Mouse (Mus musculus): ENCODE results near the gene Coa6. TPM values are rescaled to one million over a fixed set of nuclear protein-coding genes. Genes with fewer than 3 reads are reported as not detected.
A peak's percentile ranks its signal among the peaks of the same experiment; 100 is the strongest.
"Not testable (repeated sequence)": the region's sequence is repeated elsewhere in the genome, so short reads cannot be mapped to it uniquely, and the experiment has no call there.

The Coa6 gene
- total RNA-seq (2021), result 10 to 100 TPM; 25.2 to 28.6 TPM
- long read RNA-seq, experiment 1, transcript Coa6-201 (2 exons, 747 nt), result major isoform, 19 of 19 reads
- long read RNA-seq, experiment 1, partial matches to known transcripts, result 0 of 19 reads
- long read RNA-seq, experiment 1, other reads (novel, unspliced or antisense), result 0 of 19 reads
- long read RNA-seq, experiment 2, transcript Coa6-201 (2 exons, 747 nt), result major isoform, 17 of 17 reads
- long read RNA-seq, experiment 2, partial matches to known transcripts, result 0 of 17 reads
- long read RNA-seq, experiment 2, other reads (novel, unspliced or antisense), result 0 of 17 reads

GRCm38 (mm10) chr8:126422174-126422919, at the start of gene Coa6:
Gene Coa6, plus strand, starts transcription at chr8:126422515.
- DNase-seq (ENCODE audit: low spot score in 2 of 2), result peak; percentile 98 to 99

DNA sequence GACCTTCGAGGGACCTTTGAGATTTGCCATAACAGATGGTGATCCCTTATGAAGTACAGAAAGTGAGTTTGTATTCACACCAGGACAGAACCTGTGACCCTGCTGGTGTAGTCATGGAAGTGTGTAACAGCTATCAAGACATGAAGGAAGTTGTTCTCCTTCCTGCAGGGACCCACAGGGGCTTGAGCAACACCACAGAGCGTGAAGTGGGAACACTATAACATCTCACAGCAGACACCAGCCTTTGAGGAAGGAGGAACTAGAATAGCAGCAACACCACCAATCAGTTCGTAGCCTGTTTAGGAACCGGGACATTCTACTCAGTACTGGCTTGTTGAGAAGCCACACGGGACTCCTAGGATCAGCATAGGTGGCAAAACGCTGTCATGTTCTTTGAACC, 42.7 kb upstream of the Coa6 start:
- DNase-seq (ENCODE audit: low spot score in 2 of 2), result no peak

DNA sequence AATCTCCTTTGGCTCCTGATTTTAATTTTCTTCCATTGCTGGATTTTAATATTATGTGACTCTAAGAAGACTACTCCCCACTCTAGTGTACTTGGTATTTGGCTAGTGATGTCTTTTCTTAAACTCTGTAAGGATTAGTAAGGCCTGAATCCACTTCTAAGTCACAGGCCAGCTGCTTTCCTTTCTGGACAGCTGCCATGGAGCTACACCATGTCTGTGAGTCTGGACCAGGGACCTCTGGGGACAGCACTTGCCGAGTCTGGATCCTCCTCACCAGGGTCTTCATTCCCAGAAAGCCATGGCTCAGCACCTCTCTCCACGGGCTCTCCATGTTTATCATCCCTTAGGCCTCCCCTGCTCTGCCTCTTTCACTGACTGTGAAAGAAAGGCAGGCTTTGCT, 42.2 kb upstream of the Coa6 start:
- DNase-seq (ENCODE audit: low spot score in 2 of 2), result no peak

- no peak for DNase-seq (ENCODE audit: low spot score in 2 of 2)
Observed at GRCm38 (mm10) chr8:126381299-126381698, 41.0 kb upstream of the Coa6 start.

- no peak for DNase-seq (ENCODE audit: low spot score in 2 of 2)
Observed at GRCm38 (mm10) chr8:126382216-126382615, 40.1 kb upstream of the Coa6 start.

GRCm38 (mm10) chr8:126382749-126383148, 39.6 kb upstream of the Coa6 start:
- DNase-seq (ENCODE audit: low spot score in 2 of 2), result peak; percentile 24 to 49

GRCm38 (mm10) chr8:126387566-126387965, 34.7 kb upstream of the Coa6 start:
- DNase-seq (ENCODE audit: low spot score in 2 of 2), result no peak

DNA sequence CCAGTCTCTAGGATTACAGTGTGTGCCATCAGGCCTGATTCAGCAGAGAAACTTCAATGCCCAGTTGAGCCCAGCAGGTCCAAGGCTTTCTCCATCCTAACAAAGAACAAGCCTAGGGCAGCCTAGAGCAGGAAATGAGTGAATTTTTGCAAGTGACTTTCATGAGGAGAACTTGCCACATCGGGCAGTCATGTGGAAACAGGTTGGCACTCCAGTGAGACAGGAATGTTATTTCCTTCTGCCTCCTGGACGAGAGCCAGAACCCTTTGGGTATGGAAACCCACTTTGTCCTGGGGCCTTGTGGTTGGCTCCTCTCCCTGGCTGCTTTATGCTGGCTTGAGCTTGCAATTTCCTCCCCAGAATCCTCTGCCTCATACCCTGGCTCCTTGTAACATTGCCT, 30.8 kb upstream of the Coa6 start:
- DNase-seq (ENCODE audit: low spot score in 2 of 2), result no peak

GRCm38 (mm10) chr8:126395386-126395785, 26.9 kb upstream of the Coa6 start:
- DNase-seq (ENCODE audit: low spot score in 2 of 2), result no peak

- DNase-seq (ENCODE audit: low spot score in 2 of 2), result no peak
Observed at GRCm38 (mm10) chr8:126395917-126396316, 26.4 kb upstream of the Coa6 start.

GRCm38 (mm10) chr8:126398349-126398748, 24.0 kb upstream of the Coa6 start:
- DNase-seq (ENCODE audit: low spot score in 2 of 2), result no peak

DNA sequence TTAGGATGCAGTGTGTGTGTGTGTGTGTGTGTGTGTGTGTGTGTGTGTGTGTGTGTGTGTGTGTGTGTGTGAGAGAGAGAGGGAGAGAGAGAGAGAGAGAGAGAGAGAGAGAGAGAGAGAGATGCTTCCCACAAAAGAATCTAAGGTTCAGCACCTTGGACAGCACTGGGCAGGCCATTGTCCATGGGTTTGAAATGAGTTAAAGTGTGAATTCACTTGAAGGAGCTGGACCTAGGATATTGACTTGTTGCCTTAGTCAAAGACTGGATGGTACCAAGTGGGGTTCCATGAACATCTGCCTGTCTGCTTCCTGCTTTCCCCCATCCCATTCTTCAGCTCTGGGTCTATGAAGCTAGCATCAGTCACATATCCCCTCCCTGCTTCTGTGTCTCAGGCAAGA, 17.8 kb upstream of the Coa6 start:
- DNase-seq (ENCODE audit: low spot score in 2 of 2), result not testable (repeated sequence)

DNA sequence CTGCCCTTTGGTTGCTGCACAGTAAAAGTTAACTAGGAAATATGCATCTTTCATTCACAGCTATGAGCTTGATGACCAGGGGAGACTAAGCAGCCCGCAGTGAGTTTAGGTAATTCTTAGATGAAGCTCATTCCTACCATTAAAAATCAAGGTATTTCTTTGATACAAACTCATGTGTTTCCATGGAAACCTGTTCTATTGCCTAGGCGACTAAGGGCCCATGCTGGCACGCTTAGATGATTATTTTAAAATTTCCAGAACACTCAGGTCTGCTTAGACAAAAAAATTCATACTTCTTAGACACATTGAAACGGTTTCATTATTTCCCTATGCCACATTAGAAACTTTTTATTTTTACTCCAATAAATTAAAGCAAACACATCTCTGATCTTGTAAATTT, 17.3 kb upstream of the Coa6 start:
- no peak for DNase-seq (ENCODE audit: low spot score in 2 of 2)

DNA sequence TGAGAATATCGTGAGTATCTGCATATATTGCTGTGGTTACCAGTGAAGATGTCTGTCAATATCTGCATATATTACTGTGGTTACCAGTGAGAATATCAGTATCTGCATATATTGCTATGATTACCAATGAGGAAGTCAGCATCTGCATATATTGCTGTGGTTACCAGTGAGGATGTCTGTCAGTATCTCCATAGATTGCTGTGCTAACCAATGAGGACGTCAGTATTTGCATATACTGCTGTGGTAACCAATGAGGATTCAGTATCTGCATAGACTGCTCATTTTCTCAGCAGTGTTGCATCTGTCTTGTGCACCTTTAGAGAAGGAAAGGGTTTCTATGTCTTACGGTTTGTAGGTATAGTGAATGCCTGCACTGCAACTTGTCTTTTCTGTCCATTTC, 1.5 kb upstream of the Coa6 start:
- no peak for DNase-seq (ENCODE audit: low spot score in 2 of 2)

GRCm38 (mm10) chr8:126422920-126423300, 595 bp downstream of the Coa6 start:
- peak in 1 of 2 experiments; percentile 25 for DNase-seq (ENCODE audit: low spot score in 2 of 2)

- DNase-seq (ENCODE audit: low spot score in 2 of 2), result no peak
Observed at GRCm38 (mm10) chr8:126424163-126424562, 1.8 kb downstream of the Coa6 start.

GRCm38 (mm10) chr8:126424946-126425345, 2.6 kb downstream of the Coa6 start:
- DNase-seq (ENCODE audit: low spot score in 2 of 2), result no peak

GRCm38 (mm10) chr8:126429635-126430034, 7.3 kb downstream of the Coa6 start:
- peak in 1 of 2 experiments; percentile 52 for DNase-seq (ENCODE audit: low spot score in 2 of 2)

DNA sequence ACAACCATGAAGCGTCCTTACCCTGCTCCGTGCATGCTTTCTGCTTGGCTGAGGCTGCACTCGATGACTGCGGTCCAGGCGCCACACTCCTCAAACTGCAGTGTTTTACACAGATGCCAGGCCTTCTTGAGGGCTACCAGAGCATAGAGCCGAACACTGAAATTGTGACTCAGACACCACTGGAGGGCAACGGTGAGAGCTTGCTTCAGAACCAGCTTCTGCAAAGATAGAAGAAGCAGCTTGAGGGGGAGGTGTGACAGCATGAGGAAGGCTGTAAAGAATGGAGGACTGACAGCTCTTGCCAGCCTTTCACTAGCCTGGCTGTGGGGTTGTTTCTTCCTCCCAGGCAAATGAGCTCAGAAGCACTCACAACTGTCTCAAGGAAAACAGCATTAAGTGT, 11.5 kb downstream of the Coa6 start:
- peak; percentile 57 to 75 for DNase-seq (ENCODE audit: low spot score in 2 of 2)

DNA sequence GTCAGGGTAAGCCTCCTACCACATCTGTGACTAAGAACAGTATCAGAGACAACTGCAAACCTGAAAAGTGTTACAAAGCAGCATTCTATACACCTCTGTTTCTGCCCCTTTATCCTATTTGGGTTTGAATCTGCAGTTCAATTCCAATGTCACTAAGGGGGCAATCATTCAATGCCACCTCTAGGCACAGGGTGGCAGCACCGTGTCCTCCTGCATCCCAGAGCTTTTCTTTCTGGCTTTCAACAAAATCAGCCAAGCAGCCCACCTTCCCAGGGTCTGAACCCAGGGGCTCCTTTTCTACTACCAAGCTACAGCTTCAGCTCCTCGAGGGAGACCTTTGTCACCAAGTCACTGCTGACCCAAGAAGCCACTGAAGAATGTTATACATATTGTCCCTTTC, 16.6 kb downstream of the Coa6 start:
- DNase-seq (ENCODE audit: low spot score in 2 of 2), result no peak

DNA sequence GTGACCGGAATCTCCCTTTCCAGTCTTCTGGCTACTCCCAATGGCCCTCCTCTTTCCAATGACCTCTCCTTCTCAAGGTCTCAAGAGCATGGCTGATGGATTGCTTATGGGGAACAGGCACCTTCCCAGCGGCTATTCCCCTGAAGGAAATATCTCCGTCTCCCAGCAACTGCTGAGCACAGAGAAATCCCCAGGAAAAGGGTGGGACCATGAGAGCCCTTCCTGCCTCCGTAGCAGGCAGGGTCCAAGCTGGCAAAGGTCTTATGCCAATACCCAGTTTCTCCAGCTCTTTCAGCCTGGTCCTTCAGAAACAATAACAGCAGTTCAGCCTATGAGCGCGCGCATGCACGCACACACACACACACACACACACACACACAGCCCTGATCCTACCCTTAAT, 28.8 kb downstream of the Coa6 start:
- no peak for DNase-seq (ENCODE audit: low spot score in 2 of 2)

- DNase-seq (ENCODE audit: low spot score in 2 of 2), result no peak
Observed at GRCm38 (mm10) chr8:126455383-126455782, 33.1 kb downstream of the Coa6 start.

DNA sequence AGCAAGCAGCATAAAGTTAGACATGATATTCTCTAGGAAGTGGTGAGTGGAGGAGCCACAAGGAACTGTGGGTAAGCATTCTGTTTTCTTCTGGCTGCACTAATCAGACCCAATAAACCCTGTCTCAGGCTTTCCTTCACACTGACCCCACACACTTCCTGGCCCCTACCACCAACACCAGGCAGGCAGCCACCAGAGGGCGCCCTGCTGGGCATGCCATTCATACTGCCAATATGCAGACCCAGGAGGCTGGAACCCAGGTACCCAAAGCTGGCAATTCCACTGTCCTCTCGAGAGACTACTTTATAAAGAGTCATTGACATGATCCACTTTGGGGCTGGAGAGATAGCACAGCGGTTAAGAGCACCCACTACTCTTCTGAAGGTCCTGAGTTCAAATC, 38.0 kb downstream of the Coa6 start:
- DNase-seq (ENCODE audit: low spot score in 2 of 2), result peak; percentile 39 to 62

Measured in left cerebral cortex, adult 18-20 months (tissue).